Mouse (Mus musculus) lung, embryonic 14.5 days (tissue): ENCODE results near the gene Pex11g. TPM values are rescaled to one million over a fixed set of nuclear protein-coding genes. Genes with fewer than 3 reads are reported as not detected.
A peak's percentile ranks its signal among the peaks of the same experiment; 100 is the strongest.

ENCODE experiments used
- ATAC-seq: fragments of 200-750 bp; cut with Nextera tagmentation; 2 replicates; pipeline ENCODE4 v1.8.0; 2017; ENCODE audit warnings: mild to moderate bottlenecking, moderate TSS enrichment, moderate library complexity; ENCODE audit not compliant: insufficient read depth
- DNase-seq: peaks from one replicate; pipeline ENCODE4 v3.0.0-alpha.2; 2015
- H3K27ac ChIP-seq: fragments of 300-500 bp; sonication (generic); 2 replicates; pipeline ENCODE4 v1.5.1; 2014; ENCODE audit warnings: low read depth, mild to moderate bottlenecking, moderate library complexity
- H3K27me3 ChIP-seq: fragments of 300-500 bp; sonication (generic); 2 replicates; pipeline ENCODE4 v1.6.1; 2014; ENCODE audit warnings: low read length, control low read depth; ENCODE audit not compliant: insufficient read depth
- H3K36me3 ChIP-seq: fragments of 300-500 bp; sonication (generic); 2 replicates; pipeline ENCODE4 v1.6.1; 2014; ENCODE audit warnings: control low read depth; ENCODE audit not compliant: insufficient read depth
- H3K4me1 ChIP-seq: fragments of 300-500 bp; sonication (generic); 2 replicates; pipeline ENCODE4 v1.6.1; 2014; ENCODE audit warnings: antibody characterized with exemption, control low read depth; ENCODE audit not compliant: insufficient read depth
- H3K4me2 ChIP-seq: fragments of 300-500 bp; sonication (generic); 2 replicates; pipeline ENCODE4 v1.6.1; 2014; ENCODE audit warnings: mild to moderate bottlenecking
- H3K4me3 ChIP-seq: fragments of 300-500 bp; sonication (generic); 2 replicates; pipeline ENCODE4 v1.5.1; 2014; ENCODE audit warnings: low read depth, low read length
- H3K9ac ChIP-seq: fragments of 300-500 bp; sonication (generic); 2 replicates; pipeline ENCODE4 v1.6.1; 2014
- H3K9me3 ChIP-seq: fragments of 300-500 bp; sonication (generic); 2 replicates; pipeline ENCODE4 v1.6.1; 2016; ENCODE audit warnings: low read depth, low read length, control low read depth
- CTCF ChIP-seq: IDR thresholded peaks from 2 replicates; pipeline ENCODE4 v1.5.1; 2016; ENCODE audit warnings: antibody characterized with exemption, low read depth
- WGBS: fragments of 180-500 bp; shearing (Covaris S2); extraction: QIAGEN DNeasy Blood & Tissue Kit; methylation state at CpG from one replicate; pipeline ENCODE4 v1.1.7; 2014; 5-methylcytosine and 5-hydroxymethylcytosine counted together
- polyA plus RNA-seq: library from polyadenylated mRNA; unstranded; fragments of >200 nt; fragmentation: Nextera tagmentation; extraction: Ambion mirVana; gene quantifications from 2 replicates; pipeline ENCODE4 v1.2.1, GENCODE M21; 2014

Pex11g gene
- polyA plus RNA-seq, 1 experiment from 2014 or later: 3.9 TPM

- Histone ChIP-seq H3K27me3 (no peaks in the 10 kb centered on the region), H3K9ac (no peak overlapping the region), H3K27ac (no peak overlapping the region), H3K4me3 (no peak overlapping the region), H3K4me2 (no peak overlapping the region), H3K4me1 (no peaks in the 10 kb centered on the region), H3K36me3 (peaks cover 56% of the 10 kb centered on the region), H3K9me3 (no peaks in the 10 kb centered on the region)
- TF ChIP-seq CTCF: no peak
- WGBS: 69% methylated on average over 6 of the region's 6 CpGs
- no peak for ATAC-seq
- DNase-seq: no peak
These were observed 40.7 kb upstream of the Pex11g start for GRCm38 (mm10) chr8:3507979-3508754.

- peaks cover 20% of the 10 kb centered on the region; the same call in 1 of the 2 replicates for H3K36me3 ChIP-seq
- DNase-seq (no peak), ATAC-seq (no peak)
- 70% methylated on average over 4 of the region's 4 CpGs for WGBS
- no peak overlapping the region for H3K27ac ChIP-seq
- no peak overlapping the region for H3K4me3 ChIP-seq
- no peaks in the 10 kb centered on the region for H3K27me3 ChIP-seq
- no peak for TF ChIP-seq CTCF
- H3K4me2 ChIP-seq: no peak overlapping the region
- H3K9ac ChIP-seq: no peak overlapping the region
- no peaks in the 10 kb centered on the region for H3K9me3 ChIP-seq
- peaks cover 8% of the 10 kb centered on the region for H3K4me1 ChIP-seq
These were observed 34.7 kb upstream of the Pex11g start for GRCm38 (mm10) chr8:3502217-3502616.

- H3K36me3 ChIP-seq: peaks cover 21% of the 10 kb centered on the region
- H3K9me3 ChIP-seq: no peaks in the 10 kb centered on the region; the same call in 1 of the 2 replicates
- H3K9ac ChIP-seq: peak within 1 kb of the TSS; percentile 78
- H3K27me3 ChIP-seq: no peaks in the 10 kb centered on the region
- H3K4me1 ChIP-seq: peaks cover 8% of the 10 kb centered on the region
- H3K4me2 ChIP-seq: peak within 1 kb of the TSS; percentile 84
- H3K27ac ChIP-seq: peak within 1 kb of the TSS; percentile 92
- peak; percentile 43 for TF ChIP-seq CTCF
- WGBS: under 1% methylated on average over 70 of the region's 70 CpGs
- H3K4me3 ChIP-seq: peak within 1 kb of the TSS; percentile 76
- DNase-seq (peak; percentile 99), ATAC-seq (peak; percentile 90)
These were observed 33.0 kb upstream of the Pex11g start, which contains the start of gene Mcoln1 for GRCm38 (mm10) chr8:3500235-3501090. Gene Mcoln1, plus strand, starts transcription at chr8:3500457.

- peak; percentile 56 for DNase-seq
- Histone ChIP-seq H3K27me3 (no peaks in the 10 kb centered on the region), H3K9ac (peak overlapping the region; percentile 78), H3K4me2 (peak overlapping the region; percentile 84), H3K4me1 (peaks cover 8% of the 10 kb centered on the region), H3K36me3 (peaks cover 28% of the 10 kb centered on the region), H3K27ac (peak overlapping the region; percentile 92), H3K4me3 (peak overlapping the region; percentile 76), H3K9me3 (no peaks in the 10 kb centered on the region; the same call in 1 of the 2 replicates)
- WGBS: 4% methylated on average over 8 of the region's 8 CpGs
- no peak for TF ChIP-seq CTCF
- peak; percentile 22 for ATAC-seq
These were observed 32.3 kb upstream of the Pex11g start for GRCm38 (mm10) chr8:3499751-3500150.

GRCm38 (mm10) chr8:3498583-3498982, 31.1 kb upstream of the Pex11g start:
- TF ChIP-seq CTCF: no peak
- Histone ChIP-seq H3K4me1 (peaks cover 8% of the 10 kb centered on the region), H3K27me3 (no peaks in the 10 kb centered on the region), H3K27ac (no peak overlapping the region), H3K9ac (no peak overlapping the region), H3K4me3 (no peak overlapping the region), H3K4me2 (no peak overlapping the region), H3K36me3 (peaks cover 33% of the 10 kb centered on the region), H3K9me3 (no peaks in the 10 kb centered on the region; the same call in 1 of the 2 replicates)
- ATAC-seq (no peak), DNase-seq (no peak)
- 77% methylated on average over 3 of the region's 3 CpGs for WGBS

GRCm38 (mm10) chr8:3496428-3496748, 28.9 kb upstream of the Pex11g start:
- H3K9me3 ChIP-seq: no peaks in the 10 kb centered on the region; the same call in 1 of the 2 replicates
- no peak overlapping the region for H3K4me2 ChIP-seq
- no peak overlapping the region for H3K27ac ChIP-seq
- WGBS: 89% methylated on average over 15 of the region's 15 CpGs
- TF ChIP-seq CTCF: no peak
- no peak overlapping the region for H3K4me3 ChIP-seq
- no peaks in the 10 kb centered on the region for H3K27me3 ChIP-seq
- peaks cover 33% of the 10 kb centered on the region for H3K36me3 ChIP-seq
- no peak for ATAC-seq
- peaks cover 9% of the 10 kb centered on the region for H3K4me1 ChIP-seq
- H3K9ac ChIP-seq: no peak overlapping the region
- no peak for DNase-seq
